Mouse (Mus musculus): ENCODE results near the gene Mindy1.
"Not testable (repeated sequence)": the region's sequence is repeated elsewhere in the genome, so short reads cannot be mapped to it uniquely, and the experiment has no call there.

The Mindy1 gene

GRCm38 (mm10) chr3:95324454-95325144 lies 43.5 kb downstream of the Mindy1 start:
- DNase-seq: no peak

DNA sequence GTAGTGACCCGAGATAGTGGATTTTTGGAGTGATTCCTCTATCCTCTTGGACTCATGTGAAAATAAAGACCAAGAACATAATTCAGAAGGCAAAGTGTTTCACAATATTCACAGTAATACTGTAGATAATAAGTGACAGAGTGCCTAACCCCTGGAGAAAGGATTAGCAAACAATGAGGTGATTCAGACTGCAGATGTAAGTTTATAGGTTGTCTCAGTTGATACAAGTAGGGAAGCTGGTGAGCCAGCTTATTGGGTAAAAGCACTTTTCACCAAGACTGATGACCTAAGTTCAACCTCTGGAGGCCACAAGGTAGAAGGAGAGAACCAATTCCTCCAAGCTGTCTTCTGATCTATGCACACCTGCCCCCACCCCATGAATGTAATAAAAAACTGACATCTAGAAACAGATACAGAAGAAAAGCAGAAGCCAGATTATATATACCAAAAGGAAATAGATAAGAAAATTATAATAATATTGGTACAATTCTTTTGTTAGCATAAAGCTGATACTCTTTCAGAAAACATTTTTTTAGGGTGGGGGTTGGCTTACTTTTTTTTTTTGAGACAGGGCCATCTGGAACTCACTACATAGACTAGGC lies 47.8 kb downstream of the Mindy1 start:
- DNase-seq: no peak

DNA sequence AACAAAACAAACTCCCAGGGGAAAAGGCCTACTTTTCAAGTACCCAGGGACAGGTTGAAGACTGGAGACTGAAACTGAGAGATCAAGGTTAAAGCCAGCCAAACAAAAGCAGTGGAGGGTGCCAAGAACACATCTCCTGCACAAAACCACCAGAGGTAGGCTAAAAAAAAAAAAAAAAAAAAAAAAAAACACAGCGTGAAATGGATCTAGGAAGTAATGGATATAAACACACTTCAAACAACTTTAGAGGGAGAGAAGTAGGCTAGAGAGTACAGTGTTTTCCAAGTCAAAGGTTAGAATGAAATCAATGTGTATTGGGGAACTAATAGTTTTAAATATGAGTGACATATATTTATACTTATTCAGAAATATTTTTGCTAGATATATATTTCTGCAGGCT lies 50.4 kb downstream of the Mindy1 start:
- DNase-seq: no peak

DNA sequence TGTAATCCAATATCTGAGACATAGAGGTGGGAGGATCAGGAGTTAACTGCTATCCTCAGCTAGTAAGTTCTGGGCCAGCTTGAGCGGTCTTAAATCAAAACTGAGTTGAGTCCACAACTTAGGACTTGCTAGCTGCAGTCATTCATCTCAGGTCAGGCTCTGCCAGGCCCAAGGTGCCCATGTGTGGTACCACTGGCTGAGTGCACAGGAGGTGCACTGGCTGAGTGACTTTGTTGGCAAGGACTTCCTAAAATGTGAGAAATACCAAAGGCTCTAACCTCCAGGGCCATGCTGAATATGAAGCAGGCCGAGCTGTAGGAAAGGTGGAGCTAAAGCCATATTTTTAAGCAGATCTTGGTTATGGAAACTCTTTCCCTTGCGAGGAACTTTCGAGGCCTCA lies 56.2 kb downstream of the Mindy1 start:
- no peak for DNase-seq

- no peak for DNase-seq
These were observed 57.1 kb downstream of the Mindy1 start for GRCm38 (mm10) chr3:95338251-95338650.

DNA sequence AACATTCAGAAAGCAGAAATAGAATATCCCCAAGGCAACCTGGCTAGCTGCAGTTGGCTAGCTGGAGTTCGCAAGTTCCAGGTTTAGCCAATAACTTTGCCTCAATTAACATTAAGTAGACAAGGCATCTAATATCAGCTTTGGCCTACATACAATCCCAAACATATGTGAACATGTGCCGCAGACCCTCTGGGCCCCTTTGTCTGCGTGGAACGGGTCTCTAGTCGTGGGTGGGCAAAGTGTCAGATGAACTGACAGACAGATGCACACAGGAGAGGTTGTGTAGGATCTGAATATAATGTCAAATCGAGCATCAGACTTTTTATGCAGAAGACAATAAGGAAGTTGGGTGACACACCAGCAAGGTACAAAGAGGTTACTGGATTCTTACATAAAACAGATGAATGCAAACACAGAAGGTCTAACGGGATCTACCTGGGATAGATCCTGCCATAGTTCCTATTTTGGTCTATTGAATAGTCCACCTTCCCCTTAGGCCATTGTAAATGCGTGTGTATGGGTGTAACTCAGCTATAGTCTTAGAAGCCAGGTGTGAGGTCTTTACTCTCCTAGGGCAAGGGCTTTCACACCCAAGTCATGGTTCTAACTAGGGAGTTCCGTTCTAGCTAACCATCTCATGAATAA lies 62.3 kb downstream of the Mindy1 start:
- DNase-seq: not testable (repeated sequence)
